8 mouse cellular contexts compared by ENCODE assay signal in genomic region chr6:113638302-113639040, GRCm38 (mm10). TPM values are rescaled to one million over a fixed set of nuclear protein-coding genes. Genes with fewer than 3 reads are reported as not detected.
DNase-seq lines count a peak whose midpoint lies in the region; ATAC-seq and TF ChIP-seq lines count a peak whose summit lies in the region.

TSS of gene Irak2 (plus strand) at chr6:113638467.

- TF ChIP-seq CTCF in E14TG2a.4 (conservative IDR thresholded peaks at IDR 0.05; ENCODE audit: low read length), result peak; percentile 62

- no peaks in the 10 kb centered on the region for H3K27me3 ChIP-seq in E14TG2a.4 (ENCODE audit: insufficient read depth, low read length)
- H3K27me3 ChIP-seq in forebrain, embryonic 14.5 days (replicated peaks; ENCODE audit: control insufficient read depth, insufficient read depth, low read length), result no peaks in the 10 kb centered on the region
- H3K27me3 ChIP-seq in neural tube, embryonic 15.5 days (replicated peaks), result no peaks in the 10 kb centered on the region

- H3K4me2 ChIP-seq in forebrain, embryonic 14.5 days (ENCODE audit: low read length), result peak within 1 kb of the TSS; percentile 53
- H3K4me2 ChIP-seq in neural tube, embryonic 15.5 days, result peak within 1 kb of the TSS; percentile 66

- WGBS in forebrain, embryonic 14.5 days, result 8% methylated on average over 37 of the region's 37 CpGs
- 9% methylated on average over 37 of the region's 37 CpGs for WGBS in neural tube, embryonic 15.5 days

- H3K9me3 ChIP-seq in E14TG2a.4 (ENCODE audit: low read length), result no peaks in the 10 kb centered on the region
- no peaks in the 10 kb centered on the region for H3K9me3 ChIP-seq in forebrain, embryonic 14.5 days (replicated peaks; ENCODE audit: control insufficient read depth, low read length)
- H3K9me3 ChIP-seq in neural tube, embryonic 15.5 days (replicated peaks), result no peaks in the 10 kb centered on the region

- peak; percentile 97 for ATAC-seq in cerebellum, adult (ENCODE audit: insufficient number of reproducible peaks, low FRiP score, low TSS enrichment)
- ATAC-seq in forebrain, embryonic 14.5 days, result peak; percentile 95
- ATAC-seq in neural tube, embryonic 15.5 days (ENCODE audit: low FRiP score), result peak; percentile 89

- H3K36me3 ChIP-seq in E14TG2a.4 (ENCODE audit: insufficient read depth, low read length), result no peaks in the 10 kb centered on the region
- H3K36me3 ChIP-seq in forebrain, embryonic 14.5 days (ENCODE audit: control insufficient read depth, insufficient read depth, low read length), result no peaks in the 10 kb centered on the region
- H3K36me3 ChIP-seq in neural tube, embryonic 15.5 days, result no peaks in the 10 kb centered on the region

- H3K4me3 ChIP-seq in E14TG2a.4 (replicated peaks; ENCODE audit: low read length), result peak within 1 kb of the TSS; percentile 64
- peak within 1 kb of the TSS; percentile 32 for H3K4me3 ChIP-seq in forebrain, embryonic 14.5 days (ENCODE audit: low read depth, low read length)
- H3K4me3 ChIP-seq in neural tube, embryonic 15.5 days (replicated peaks), result peak within 1 kb of the TSS; percentile 45

- H3K27ac ChIP-seq in forebrain, embryonic 14.5 days (ENCODE audit: low read depth, low read length), result no peak within 1 kb of the TSS
- H3K27ac ChIP-seq in neural tube, embryonic 15.5 days (replicated peaks), result no peak within 1 kb of the TSS

- H3K9ac ChIP-seq in forebrain, embryonic 14.5 days (ENCODE audit: low read length), result peak within 1 kb of the TSS; percentile 47
- H3K9ac ChIP-seq in neural tube, embryonic 15.5 days (replicated peaks), result peak within 1 kb of the TSS; percentile 48

- intact Hi-C loops in heart, postnatal 14 days (cut with DNase I), result loop anchor here (1.0 to 2.0 kb wide), 2 partner anchors 43 to 58 kb away; partner anchors contain the start of gene Tatdn2

- H3K4me1 ChIP-seq in E14TG2a.4 (replicated peaks; ENCODE audit: low read depth, low read length), result peaks cover 39% of the 10 kb centered on the region
- no peaks in the 10 kb centered on the region for H3K4me1 ChIP-seq in forebrain, embryonic 14.5 days (ENCODE audit: control insufficient read depth, insufficient read depth, low read length)
- H3K4me1 ChIP-seq in neural tube, embryonic 15.5 days, result no peaks in the 10 kb centered on the region

- DNase-seq in forebrain, embryonic 14.5 days (ENCODE audit: low spot score), result peak; percentile 90
- DNase-seq in heart, postnatal 14 days, result peak; percentile 97 to 98
- DNase-seq in layer of hippocampus, adult 11-12 months (ENCODE audit: low spot score), result peak; percentile 95
- peak; percentile 95 to 97 for DNase-seq in lung, adult 18-20 months
- peak; percentile 90 for DNase-seq in testis, postnatal 14 days (ENCODE audit: low spot score)

RNA-seq across cellular contexts. Expression of gene Irak2, which starts in this region (rescaled TPM):
- 0.68 and 0.90 TPM in 2 replicates for polyA plus RNA-seq in forebrain, embryonic 14.5 days (2014; fragmentation: Nextera tagmentation; extraction: Ambion mirVana)
- total RNA-seq in heart, postnatal 14 days (2021), result 10 to 100 TPM; 12.3 to 14.1 TPM
- polyA plus RNA-seq in neural tube, embryonic 15.5 days (2015; fragmentation: Nextera tagmentation; extraction: Ambion mirVana), result 2.5 and 4.5 TPM in 2 replicates

Comparison
In these comparisons a context has a peak if more than half of its experiments do, and no peak if none do; other contexts are left out.
1. Peak in DNase-seq, ATAC-seq, H3K4me3 ChIP-seq, H3K9ac ChIP-seq and H3K4me2 ChIP-seq in forebrain, embryonic 14.5 days; RNA of the gene not detected or under 1 TPM.